Mouse (Mus musculus): ENCODE data around the gene Cacna1h. TPM values are rescaled to one million over a fixed set of nuclear protein-coding genes. Genes with fewer than 3 reads are reported as not detected.
A peak's percentile ranks its signal among the peaks of the same experiment; 100 is the strongest.

The Cacna1h gene
- total RNA-seq, 1 experiment from 2014 or later: 100 TPM

DNA sequence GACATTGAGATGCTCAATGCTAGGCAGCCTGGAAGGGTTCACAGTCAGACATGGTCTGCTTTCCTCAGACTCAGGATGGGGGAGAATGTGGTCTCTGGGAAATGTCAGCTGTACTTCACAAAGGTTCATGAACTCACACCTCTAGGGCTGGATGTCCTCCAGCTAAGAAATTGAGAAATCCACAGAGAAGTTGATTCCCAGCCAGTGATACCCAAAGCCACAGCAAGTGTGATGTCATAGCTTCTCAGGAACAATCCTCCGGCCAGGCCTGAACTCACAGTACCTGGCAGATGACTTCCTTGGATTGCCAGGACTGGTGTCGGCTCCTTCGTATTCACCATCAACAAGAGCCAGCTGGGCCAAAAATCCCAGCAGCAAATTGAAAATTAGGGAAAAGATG is 12.3 kb upstream of the Cacna1h start:
- no peak for DNase-seq

DNA sequence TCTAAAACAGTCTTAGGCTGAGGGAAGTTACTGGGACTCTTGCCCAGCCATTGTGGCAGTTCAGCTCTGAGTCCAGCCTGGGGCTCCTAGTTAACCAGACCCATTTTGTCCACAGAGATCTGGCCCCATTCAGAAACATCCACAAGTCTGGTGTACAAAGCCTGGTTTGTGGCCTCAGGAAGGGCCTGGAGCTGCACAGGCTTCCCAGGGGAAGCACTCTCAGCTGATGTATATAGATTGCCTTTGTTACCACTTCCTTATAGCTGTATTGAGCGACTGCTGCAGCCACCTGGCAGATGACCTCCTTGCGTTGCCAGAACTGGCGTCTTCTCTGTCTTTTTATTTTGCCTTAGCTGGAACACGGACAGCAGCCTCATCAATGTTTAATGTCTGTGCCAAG is 11.5 kb upstream of the Cacna1h start:
- DNase-seq: no peak

DNA sequence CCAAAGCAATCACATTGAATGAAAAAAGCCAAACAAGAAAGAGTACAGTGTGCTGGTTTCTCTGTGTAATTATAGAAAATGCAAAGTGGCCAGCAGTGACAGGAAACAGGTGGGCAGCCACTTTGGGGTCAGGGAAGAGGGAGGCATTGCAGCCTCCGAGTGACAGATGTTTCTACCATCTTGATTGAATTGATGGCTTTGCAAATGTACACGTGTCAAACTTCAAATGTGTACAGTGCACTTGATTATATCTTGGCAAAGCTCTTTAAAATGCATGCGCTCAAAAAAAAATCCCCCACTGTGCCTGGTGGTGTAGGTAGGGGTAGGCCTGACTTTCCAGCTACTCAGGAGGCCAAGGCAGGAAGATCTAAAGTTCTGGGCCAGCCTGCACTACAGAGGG is 9.3 kb upstream of the Cacna1h start:
- no peak for DNase-seq

DNA sequence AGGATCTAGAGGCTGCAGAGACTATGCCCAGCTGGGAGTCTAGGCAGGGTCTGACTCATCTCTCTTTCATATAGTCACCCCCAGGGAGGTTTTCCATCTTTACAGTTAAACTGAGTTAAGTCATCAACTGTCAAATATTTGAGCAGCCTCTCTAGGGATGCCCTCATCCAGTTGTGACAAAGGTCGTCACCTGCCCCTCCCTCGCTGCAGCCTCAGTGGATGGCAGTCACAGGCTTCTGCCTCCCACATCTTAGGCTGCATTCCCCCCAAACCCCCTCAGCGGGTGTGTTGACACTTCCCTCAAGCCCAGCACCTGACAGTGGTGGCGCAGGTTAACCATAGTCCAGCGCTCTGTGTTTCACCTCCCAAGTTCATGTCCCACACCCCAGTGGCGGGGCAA is 7.8 kb upstream of the Cacna1h start:
- no peak for DNase-seq

DNA sequence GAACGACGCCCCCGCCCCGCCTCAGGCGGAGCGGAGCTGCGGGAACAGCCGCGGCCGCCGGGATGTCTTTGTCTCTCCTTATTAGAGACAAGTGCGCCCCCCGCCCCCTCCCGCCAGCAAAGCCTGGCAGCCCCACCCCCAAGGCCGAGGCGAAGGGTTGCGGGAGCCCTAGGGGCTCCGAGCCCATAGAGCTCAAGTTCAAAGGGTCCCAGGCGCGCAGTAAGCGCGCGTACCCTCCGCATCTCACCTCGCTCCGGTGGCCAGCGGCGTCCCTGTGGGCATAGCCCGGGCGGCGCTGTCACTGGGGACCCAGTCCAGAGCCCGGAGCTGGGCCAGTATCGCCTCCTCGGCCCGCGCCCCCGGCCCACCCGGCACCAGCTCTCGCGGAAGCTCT is 363 bp downstream of the Cacna1h start:
- no peak for DNase-seq

DNA sequence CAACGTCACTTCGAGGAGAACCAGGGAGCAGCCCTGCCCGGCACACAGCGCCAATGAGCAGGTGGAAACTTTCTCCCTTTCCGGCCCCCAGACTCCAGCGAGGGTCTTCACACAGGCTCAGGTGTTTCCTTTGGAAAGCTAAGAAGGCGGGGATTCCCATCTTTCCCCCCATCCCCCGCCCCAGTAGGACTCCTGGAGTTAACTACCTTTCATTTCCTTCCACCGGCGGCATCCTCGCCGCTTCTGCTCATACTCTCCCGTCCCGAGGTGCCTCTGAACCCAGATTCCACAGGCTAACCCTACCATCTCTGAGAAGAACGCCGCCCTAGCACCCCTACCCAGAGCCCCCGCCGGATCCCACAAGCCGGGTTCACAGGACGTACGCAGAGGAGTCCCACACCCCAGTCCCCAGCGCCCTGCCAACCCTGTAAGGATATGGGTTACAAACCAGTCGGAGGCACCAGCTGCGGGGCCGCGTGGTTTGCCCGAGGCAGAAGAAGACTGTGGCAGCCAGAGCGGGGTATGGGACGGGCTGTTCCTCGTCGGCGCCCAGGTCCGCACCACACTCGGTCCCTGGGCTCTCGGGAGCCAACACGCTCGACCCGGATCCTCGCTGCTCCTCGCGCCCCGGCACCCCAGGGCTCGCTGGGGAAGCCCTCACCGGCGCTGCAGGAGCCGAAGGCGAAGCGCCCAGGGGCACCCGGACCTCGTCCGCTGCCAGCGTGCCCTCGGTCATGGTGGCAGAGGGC is 976 bp downstream of the Cacna1h start:
- no peak for DNase-seq

DNA sequence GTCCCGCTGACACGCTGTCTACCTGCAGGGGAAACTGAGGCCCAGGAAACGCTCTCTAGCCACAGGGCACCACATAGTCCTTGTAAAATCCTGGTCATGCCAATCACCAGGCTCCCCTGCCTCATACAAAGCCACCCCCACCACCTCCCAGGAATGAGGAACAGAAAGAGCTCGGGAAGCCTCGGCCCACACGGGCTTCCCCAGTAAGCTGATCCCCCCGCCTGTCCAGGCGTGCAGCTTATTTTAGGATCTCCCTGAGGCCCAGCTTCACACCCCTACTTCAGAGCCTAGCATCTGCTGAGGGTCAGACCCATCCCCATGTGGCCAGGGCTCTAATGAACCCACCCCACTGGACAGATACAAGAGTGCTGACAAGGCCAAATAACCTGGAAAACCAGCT is 3.0 kb downstream of the Cacna1h start:
- no peak for DNase-seq

DNA sequence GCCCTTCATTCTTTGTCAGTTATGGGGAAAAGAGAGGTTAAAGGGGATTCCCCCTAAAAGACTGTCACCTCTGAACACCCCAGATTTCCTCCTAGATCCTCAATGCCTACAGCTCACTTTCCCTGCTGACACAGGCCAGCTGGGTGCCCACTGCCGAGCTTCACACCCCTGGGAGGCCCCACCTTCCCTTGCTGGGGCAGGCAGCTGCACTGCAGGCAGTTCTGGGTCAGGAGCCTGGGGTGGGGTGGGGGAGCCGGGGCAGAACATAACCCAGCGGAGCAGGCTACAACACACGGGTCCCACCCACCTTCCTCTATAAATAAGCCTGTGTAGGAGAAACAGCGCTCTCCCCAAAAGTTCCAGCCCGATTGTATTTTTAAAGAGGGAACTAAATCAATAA is 3.7 kb downstream of the Cacna1h start:
- no peak for DNase-seq

DNA sequence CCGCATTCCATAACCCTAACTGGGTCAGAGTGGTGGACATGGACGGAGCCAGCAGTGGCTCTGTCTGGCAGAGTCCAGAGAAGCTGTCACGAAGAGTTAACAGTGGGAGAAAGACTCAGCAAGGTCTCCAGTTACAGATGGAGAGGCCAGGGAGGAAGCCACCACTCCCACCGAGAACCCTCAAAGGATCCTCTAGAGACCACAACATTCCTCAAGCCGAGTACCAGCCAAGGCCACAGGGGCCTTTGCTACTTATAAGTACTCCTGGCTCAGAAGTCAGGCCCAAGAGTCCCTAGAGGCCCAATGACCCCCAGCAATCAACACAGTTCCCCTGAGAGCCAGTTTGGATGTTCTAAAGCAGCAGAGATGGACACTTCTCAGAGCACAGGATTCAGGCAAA is 4.3 kb downstream of the Cacna1h start:
- no peak for DNase-seq

DNA sequence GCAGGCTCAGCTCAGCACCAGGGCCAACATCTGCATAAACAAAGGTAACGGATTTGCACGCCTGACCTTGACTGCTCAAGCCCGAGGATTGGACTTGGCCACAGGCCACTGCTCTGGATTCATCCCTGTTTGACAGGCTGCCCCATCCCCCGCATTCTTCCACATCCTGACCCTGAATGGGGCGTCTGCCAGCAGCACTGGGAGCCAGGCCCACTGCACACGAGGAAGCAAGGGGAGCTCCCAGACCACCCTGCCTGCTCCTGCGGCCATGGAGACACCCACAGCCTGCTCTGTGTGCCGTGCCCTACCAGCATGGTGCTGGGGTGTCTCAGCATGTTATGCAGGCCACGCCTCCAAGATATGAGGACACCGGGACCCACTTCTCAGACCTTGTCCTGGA is 6.1 kb downstream of the Cacna1h start:
- peak; percentile 82 for DNase-seq

DNA sequence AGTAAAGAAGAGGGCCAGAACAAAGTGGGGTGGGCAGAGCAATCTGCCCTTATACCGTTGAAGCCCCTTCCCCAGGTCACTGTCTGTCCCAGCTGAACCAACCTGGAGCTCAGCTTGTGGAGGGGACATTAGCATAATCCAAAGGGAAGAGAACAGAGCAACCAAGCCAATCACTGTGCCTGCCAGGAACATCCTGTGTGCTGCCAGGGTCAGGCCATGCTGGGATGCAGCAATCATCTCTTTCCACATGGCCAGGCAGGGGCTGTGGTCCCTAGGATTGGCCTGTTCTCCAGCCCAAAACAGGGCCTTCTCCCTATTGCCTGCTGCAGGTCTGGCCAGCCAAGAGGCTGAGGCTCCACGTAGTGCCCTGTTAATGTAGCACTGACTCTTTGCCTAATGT is 7.6 kb downstream of the Cacna1h start:
- DNase-seq: no peak

DNA sequence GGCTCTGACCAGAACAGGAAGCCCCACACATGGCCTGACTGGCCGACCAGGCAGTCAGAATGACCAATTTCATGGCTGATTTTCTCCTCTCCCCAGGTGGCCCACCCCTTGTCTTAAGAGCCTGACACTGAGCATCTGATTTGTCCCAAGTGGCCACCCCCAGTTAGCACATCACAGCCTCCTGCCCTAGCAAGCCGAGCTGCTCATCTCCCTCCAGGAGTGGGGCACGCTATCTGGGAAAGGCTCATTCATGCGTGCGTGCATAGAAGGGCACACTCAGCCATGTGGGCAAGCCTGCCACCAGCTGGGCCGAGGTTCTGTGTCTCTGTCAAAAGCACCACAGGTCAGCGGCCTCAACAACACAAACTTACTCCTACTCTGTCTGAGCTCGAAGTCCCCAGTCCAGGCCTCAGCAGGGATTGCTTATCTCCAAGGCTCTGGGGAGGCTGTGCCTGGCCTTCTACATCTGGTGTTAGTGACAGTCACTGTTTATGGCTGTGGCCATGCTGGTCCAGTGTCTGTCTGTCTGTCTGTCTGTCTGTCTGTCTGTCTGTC is 9.0 kb downstream of the Cacna1h start:
- DNase-seq: no peak

DNA sequence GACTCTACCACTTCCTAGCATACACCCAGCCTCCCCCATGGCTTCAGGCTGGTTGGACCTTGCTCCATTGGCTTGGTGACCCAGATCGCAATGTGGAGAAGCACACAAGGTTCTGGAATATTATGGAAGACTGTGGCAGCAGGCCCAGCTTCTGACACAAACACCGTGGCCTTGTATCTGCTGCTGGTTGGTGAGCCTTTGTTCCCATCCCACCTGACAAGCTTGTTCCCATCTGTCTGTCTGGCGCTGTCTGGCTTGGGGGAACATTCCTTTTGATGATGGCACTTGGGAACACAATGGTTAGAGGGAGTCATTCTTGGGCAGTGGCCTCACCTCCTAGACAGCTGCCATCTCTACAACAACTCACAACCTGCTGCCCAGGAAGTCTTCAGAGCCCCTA is 12.6 kb downstream of the Cacna1h start:
- DNase-seq: no peak

DNA sequence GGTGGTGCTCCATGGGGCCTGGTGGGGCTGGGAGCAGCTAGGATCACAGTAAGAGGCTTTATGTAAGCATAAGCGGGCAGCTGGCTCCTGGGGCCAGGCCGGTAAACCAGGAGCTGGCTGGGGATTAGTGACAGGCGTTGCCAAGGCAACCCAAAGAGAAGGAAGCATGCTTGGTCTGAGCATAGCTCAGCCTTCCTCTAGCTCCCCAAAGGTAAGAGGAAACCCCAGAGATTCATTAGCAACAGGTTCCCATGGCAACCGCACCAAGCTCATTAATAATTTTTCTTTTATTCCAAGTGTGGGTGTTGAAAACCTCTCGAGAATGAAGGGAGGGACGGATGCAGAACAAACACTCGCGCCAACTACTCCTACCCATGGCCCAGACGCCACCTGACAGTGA is 14.7 kb downstream of the Cacna1h start:
- no peak for DNase-seq

DNA sequence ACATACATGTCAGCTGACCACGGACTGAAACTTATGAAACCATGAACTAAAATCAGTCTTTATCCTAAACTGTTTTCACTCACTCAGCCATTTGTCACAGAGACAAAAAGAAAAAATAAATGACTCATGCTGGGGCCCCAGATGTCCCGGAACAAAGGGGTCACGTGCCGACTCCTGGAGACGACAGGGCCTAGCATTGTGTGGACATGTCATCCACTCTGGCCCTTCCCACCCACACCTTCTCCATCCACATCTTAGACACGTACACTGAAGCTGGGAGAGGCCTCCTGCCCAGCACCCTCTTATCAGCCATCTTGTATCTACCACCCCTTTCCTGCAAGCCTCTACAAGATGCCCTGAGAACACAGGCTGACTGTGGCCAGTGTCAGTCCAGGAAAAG is 15.6 kb downstream of the Cacna1h start:
- DNase-seq: no peak

DNA sequence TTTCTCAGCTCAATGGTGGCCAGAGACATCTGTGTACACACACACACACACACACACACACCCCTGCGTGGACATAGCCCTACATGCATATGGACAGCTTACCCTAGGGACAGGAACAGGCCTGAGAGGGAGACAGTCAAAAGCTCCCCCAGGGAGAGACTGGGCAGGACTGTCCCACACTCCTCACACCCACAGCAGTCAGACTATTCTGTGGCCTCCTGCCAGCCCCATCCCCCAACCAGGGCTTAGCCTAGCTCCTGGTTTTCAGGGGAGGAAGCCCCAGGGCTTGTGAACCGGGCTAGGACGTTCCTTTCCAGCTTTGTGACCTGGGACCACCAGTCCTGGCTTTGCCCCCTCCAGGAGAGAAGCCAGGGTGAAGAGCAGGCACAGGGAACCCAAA is 17.4 kb downstream of the Cacna1h start:
- DNase-seq: peak; percentile 49

DNA sequence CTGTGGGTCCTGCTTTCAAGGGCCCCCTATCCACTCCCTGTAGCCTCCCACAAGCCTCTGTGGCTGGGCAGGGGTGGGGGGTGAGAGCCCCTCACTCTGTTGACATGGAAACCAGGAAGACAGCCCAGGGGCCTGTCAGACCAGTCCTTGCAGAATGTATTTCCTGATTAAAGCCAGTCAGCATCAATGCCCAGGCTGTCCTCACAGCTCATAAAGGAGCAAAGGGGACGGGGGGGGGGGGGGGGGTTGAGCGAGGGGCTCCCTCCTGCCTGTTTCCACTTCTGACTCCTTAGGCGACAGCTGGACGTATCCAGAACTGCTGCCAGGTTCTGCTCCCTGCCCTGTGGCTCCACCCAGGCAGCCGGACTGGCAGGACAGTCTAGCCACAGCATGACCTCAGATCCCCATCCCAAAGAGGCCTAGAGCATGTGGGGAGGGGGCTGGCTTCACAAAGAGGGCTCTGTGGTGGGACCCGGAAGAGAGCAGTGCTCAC is 18.1 kb downstream of the Cacna1h start:
- DNase-seq: no peak

DNA sequence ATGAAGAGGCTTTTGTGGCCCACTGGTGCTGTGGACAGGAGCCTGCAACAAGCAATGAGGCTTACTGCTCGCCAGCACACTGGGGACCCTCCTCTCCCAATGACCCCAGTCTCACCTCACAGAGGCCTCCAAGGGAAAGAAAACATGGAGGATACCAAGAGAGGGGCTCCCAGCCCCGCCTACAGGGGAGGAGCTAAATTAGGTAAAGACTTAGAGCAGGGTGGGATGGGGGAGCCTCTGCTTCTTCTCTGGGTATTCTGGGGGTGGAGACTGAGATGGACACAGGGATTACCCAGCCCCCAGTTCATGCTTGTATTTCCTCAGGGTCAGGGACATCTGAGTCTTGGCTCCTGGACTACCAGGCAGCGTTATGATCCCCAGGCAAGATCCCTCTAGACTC is 18.7 kb downstream of the Cacna1h start:
- no peak for DNase-seq

DNA sequence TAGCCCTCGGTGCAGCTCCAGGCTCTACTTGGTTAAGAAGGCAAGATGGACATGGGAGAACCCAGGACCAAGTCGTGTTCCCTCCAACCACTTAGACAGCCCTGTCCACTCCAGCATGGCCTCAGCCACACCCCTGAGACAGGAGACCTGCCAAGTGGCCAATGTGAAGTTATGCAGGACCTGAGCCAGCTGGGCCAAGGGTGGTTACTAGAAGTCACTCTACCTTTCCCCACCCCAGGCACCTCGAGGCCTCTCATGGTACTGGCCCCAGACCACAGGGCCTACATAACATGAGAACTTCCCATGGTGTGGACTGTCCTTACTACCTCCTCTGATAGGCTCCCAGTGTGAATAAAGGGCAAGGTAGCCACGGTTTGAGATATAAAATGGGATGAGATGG is 19.4 kb downstream of the Cacna1h start:
- no peak for DNase-seq

DNA sequence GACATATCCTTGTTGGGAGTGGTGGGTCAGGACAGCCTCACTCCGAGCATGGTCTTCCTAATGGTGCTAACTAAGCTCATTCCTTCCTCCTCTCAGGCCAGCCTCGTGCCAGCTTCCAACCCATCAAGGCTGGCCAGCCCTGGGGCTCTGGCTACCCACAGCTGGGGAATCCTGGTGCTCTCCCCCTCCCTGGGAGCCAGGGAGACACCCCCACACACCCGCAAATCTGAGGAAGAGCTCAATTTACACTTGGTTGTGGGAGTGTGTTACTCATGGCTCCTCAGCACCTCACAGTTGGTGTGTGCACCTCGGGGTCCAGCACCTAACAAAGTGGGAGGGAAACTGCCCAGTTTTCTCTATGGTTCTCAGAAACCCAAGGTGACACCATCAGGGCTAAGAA is 22.3 kb downstream of the Cacna1h start:
- DNase-seq: no peak

DNA sequence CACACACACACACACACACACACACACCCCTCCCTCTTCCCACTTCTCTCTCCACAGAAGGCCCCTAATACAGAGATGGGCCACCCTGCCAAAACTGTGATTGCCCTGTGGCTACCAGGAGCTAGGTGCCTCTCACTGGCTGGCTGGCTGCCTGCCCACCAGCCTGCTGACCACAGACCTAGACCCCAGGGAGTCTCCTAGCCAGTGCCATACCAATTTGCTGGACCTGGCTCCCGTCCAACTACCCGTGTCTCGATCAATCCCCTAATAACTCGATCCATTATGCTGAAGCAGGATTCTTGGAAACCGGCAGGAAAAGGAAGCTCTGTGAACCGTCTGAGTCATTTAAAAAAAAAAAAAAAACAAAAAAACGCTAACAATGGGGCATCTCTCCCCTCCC is 22.8 kb downstream of the Cacna1h start:
- DNase-seq: no peak

DNA sequence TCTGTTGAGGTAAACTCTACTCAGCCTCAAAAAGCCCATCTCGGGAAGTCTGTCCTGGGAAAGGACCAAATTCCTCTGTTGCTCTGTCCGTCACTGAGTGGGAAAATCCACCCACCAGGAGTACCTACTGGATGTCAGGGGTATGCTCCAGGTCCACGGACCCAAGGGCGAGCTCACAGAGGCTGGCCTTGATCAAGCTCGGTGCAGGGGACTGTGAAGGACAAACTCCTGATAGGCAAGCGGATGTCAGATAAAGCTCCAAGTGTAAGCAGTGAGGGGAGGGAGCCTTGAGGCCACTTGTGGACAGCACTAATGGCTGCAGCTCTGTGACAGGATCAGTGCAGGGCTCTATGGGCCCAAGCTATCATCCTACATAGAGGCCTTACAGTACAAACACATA is 23.4 kb downstream of the Cacna1h start:
- no peak for DNase-seq

DNA sequence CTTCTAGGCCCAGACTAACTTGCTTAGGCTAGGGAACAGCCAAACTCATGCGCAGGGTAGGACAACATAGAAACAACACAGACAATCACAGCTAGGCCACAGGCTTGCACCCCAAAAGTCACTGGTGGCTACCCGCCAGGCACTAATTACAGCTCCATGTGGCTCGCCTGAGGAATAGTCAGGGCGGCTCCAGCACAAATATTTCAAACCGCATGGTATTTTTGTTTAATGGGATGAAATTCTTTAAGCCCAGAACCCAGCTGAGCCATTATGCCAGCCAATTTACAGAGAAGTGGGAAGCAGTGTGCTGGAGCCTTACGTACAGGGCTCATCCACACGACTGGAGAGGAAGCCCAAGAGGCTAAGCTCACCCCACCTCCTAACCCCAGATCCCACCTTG is 24.0 kb downstream of the Cacna1h start:
- DNase-seq: no peak

DNA sequence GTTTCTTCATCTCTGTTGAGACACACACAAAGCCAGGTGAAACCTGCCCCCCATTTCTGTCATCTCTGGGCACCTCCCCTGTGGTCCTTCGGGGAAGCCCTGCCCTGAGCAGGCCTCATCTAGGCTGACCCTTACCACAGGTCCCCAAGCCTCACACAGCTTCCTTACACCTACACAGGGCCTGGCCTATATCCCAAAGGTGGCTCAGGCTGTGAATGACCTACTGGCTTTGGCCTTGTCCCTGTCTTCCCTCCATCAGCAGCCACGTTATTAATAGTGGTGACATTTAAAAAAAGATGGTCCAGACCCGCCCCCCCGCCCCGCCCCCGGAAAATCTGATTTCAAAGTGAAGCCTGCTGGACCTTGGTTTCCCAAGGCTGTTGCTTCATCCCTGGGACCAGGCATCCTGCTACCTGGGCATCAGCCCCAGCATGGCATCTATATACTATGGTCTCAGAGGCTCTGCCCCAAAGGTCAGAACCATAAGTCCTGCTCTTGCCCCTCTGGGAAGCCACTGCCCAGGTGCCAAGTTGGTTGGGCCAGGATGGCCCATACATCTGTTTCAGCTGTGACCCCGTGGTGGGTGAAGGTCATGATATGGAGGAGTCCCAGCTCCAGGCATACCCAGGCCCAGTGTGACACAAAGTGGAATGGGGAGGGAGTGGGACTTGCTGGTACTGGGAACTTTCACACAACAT is 25.1 kb downstream of the Cacna1h start:
- no peak for DNase-seq
